Mouse (Mus musculus) E14TG2a.4 (cell line): ENCODE measurements around the gene Pramel4.
"Not testable (repeated sequence)": the region's sequence is repeated elsewhere in the genome, so short reads cannot be mapped to it uniquely, and the experiment has no call there.

Experiments used
- CTCF ChIP-seq: conservative IDR thresholded peaks from 2 replicates; pipeline ENCODE4 v1.5.1; 2014; ENCODE audit warnings: low read length
- POU5F1 ChIP-seq: IDR thresholded peaks from 2 replicates; pipeline ENCODE4 v1.6.1; 2014; ENCODE audit warnings: low read length, borderline replicate concordance

- not testable (repeated sequence) for TF ChIP-seq CTCF, POU5F1
These were observed 47.2 kb downstream of the Pramel4 start, which contains the start of gene Gm13102 for GRCm38 (mm10) chr4:144106174-144106573.
